Mouse (Mus musculus) layer of hippocampus, adult 2 months (tissue): ENCODE measurements around the gene Ildr2. TPM values are rescaled to one million over a fixed set of nuclear protein-coding genes. Genes with fewer than 3 reads are reported as not detected.

Experiments
- DNase-seq, 2 experiments: peaks; one replicate each; pipeline ENCODE4 v3.0.0; 2022; ENCODE audit warnings: low spot score in 2 of 2
- H3K27ac ChIP-seq: fragments of 200-600 bp; 2 replicates; pipeline ENCODE4 v1.8.1; 2022
- H3K4me3 ChIP-seq: fragments of 200-600 bp; 2 replicates; pipeline ENCODE4 v1.8.1; 2022; ENCODE audit warnings: mild to moderate bottlenecking
- CTCF ChIP-seq: fragments of 200-600 bp; conservative IDR thresholded peaks from 2 replicates; pipeline ENCODE4 v1.8.1; 2022; ENCODE audit warnings: antibody characterized with exemption, mild to moderate bottlenecking, moderate library complexity
- total RNA-seq, 2 experiments: library from RNA; stranded (reverse); gene quantifications; 2 replicates each; pipeline ENCODE4 v1.2.3; 2021

Ildr2 gene
- total RNA-seq, 2 experiments from 2014 or later, result 71.5 to 73.6 TPM

DNA sequence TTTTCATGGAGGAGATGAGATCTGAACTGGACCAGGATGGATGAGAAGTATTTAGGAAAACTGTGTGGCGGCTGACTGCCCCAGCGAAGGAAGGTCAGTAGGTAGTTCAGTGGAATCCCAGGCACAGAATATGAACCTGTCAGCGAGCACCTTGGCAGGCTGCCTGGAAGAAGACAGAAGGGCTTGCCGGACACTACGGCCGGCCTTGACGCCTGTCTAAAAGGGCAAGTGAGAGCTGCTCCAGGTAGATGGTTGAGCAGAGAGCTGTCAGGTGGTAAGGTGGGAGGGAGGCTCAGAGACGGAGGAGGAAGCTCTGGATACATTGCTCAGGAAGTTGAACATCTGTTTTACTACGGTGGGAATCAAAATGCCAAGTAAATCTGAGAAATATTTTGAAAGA lies 42.4 kb downstream of the Ildr2 start:
- H3K27ac ChIP-seq, result peak overlapping the region; percentile 64; the same call in 1 of the 2 replicates
- no peak overlapping the region for H3K4me3 ChIP-seq
- TF ChIP-seq CTCF, result no peak
- DNase-seq, result no peak

DNA sequence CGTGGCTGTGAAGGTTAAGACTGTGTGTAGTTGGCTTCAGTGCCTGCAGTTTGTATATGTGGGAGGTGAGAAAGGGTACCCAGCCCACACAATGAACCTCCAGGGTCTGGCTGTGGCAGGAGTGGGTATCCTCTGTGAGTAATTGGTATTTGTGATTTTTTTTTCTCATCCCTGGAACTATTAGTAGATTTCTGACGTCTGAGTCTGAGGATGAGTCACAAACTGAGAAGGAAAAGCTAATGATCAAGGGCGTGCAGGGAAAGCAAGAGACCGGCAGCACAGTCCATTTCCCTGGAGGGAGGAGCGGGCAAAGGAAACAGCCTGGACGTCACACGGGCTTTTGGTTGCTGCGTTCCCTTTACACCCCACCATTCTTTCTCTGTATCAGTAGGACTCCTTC lies 43.0 kb downstream of the Ildr2 start:
- TF ChIP-seq CTCF, result no peak
- H3K4me3 ChIP-seq, result no peak overlapping the region
- no peak for DNase-seq
- H3K27ac ChIP-seq, result peak overlapping the region; percentile 64; the same call in 1 of the 2 replicates

DNA sequence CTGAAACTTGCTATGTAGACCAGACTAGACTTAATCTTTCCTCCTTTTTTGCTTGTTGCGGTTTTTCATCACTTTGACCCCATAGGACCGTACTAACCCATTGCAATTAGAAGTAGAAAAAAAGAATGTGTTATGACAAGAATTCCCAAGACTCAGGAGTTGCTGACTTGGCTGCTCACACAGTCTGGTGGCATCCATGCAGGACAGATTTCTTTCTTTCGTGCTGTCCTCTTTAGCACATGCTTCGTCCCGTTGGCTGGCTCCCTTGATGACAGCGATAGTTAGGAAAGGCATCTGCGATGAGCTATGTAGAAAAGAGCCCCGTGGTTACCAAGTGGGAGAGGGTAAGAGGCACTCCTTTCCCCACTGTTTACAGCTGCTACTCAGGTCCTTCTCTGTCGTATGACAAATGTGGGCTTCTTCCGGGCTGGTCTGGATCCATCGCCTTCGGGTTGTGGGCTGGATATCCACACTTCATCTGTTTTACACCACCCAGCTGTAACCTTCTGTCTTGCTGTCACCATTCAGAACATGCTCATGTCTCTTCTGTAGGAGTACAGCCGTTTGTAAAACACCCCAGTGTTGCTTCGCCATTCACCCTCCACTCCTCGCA lies 43.7 kb downstream of the Ildr2 start:
- no peak for TF ChIP-seq CTCF
- Histone ChIP-seq H3K27ac (peak overlapping the region; percentile 64), H3K4me3 (no peak overlapping the region)
- DNase-seq, result no peak

DNA sequence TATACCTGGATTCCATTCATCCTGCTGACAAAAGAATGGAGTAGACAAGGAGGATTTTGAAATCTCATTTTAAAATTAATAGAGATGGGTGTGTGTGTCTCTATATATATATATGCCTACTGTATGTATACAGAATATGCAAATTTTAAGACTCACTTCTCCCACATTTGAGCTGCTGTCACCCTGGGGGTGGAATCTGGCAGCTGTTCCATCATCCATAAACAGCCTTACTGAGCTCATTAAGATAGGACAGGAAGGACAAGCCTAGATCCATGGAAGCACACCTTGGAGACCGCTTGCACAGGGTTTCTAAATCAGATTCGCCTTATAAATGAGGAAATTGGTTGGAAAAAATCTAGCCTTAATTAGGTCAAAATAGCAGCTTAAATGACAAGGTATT lies 44.9 kb downstream of the Ildr2 start:
- TF ChIP-seq CTCF, result no peak
- no peak for DNase-seq
- Histone ChIP-seq H3K27ac (peak overlapping the region; percentile 32; the same call in 1 of the 2 replicates), H3K4me3 (no peak overlapping the region)

DNA sequence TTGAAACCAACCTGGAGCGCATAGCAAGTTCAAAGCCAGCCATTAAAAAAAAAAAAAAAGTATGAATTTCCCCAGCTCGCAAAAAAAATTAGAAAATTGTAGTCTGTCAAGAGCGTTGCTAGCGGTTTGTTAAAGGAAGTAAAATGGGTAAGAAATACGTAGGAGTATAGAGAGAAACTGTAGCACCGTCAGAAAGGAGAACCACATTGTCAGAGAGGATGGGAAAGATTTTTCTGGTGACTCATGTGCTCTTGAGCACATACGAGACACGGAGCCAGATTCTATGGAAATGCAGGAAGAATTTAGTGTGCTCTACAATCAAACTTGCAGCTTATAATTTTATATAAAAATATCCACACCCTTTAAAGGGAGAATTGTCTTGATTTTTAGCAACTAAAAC lies 45.9 kb downstream of the Ildr2 start:
- DNase-seq, result no peak
- Histone ChIP-seq H3K27ac (0 out of 2 replicates have a peak overlapping the region, but pooled peaks have one; percentile 0), H3K4me3 (no peak overlapping the region)
- TF ChIP-seq CTCF, result no peak

DNA sequence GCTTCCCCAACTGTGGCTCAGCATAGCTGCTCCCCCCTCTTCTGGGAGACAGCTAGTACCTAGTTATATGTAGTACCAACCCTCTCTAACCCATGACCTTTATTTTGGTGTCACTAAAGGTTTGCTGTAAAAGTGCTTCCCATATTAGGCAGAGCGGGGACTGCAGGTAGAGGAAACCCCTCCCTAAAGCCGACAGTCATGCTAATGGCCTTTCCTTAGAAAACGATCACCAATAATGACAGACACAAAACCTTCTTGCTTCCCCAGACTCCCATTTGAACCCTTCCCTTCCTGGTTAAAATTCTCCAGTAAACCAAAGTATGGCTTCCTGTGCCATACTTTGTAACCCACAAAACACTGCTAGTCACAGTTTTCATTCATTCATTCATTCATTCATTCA lies 46.6 kb downstream of the Ildr2 start:
- no peak for TF ChIP-seq CTCF
- peak overlapping the region; percentile 24; the same call in 1 of the 2 replicates for H3K27ac ChIP-seq
- no peak for DNase-seq
- no peak overlapping the region for H3K4me3 ChIP-seq

DNA sequence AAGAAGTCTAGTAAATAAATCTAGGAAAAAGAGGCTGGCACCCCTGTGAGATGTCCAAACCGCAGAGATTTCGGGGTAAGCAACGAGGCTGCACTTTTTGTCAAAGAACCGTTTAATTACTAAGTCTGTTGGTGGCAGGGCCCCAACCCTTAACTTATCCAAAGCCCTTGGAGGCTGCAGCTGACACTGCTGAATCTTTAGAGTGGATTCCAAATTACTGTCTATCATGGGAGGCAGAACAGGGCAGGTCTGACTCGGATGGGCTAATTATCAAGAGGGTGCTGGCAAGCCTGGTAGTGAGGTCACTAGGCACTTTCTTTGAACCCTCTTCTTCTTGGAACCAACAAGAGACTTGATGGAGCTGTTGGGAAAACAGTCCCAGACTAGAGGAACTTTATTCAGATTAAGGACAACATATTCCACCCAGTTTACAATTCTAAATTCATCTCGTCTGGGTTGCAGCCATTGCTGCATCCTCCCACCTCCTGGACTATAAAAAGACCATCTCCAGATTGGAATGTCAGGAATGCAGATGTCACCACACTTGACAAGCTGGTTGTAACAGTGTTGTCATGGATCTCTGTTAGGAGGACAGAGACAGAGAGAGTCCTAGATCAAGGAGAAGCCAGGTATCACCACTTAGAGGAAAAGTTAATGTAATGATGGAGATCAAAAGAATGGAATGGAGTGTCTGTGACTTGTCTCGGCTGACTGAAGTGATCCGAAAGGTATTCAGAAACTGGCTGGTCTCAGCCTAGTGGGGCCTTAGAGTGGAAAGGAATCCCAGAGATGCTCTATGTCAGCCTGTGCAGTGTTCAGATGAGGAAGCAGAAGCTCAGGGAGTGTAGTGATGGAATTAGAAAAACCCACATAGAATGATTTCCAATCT lies 50.7 kb downstream of the Ildr2 start:
- Histone ChIP-seq H3K4me3 (no peak overlapping the region), H3K27ac (peak overlapping the region; percentile 77)
- DNase-seq, result peak; percentile 34 to 56
- no peak for TF ChIP-seq CTCF

DNA sequence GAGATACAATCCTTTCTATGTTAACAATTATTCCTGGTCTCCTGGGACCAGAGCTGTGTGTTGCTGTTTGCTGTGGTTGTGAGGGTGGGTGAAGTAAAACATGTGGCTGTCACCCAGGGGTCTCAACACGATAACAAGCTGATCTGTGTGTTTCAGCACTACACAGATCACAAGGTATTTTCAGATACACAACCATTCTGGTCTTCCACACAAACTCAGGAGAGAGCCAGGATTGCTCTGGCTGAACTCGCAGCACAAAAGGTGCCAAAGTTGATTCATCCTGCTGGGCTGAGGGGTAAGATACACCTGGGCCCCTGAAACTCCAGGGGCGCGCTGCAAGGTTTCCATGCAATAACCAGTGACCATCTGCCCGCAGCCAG lies 54.5 kb downstream of the Ildr2 start:
- no peak for TF ChIP-seq CTCF
- Histone ChIP-seq H3K27ac (peak overlapping the region; percentile 82), H3K4me3 (peak overlapping the region; percentile 54)
- DNase-seq, result no peak

DNA sequence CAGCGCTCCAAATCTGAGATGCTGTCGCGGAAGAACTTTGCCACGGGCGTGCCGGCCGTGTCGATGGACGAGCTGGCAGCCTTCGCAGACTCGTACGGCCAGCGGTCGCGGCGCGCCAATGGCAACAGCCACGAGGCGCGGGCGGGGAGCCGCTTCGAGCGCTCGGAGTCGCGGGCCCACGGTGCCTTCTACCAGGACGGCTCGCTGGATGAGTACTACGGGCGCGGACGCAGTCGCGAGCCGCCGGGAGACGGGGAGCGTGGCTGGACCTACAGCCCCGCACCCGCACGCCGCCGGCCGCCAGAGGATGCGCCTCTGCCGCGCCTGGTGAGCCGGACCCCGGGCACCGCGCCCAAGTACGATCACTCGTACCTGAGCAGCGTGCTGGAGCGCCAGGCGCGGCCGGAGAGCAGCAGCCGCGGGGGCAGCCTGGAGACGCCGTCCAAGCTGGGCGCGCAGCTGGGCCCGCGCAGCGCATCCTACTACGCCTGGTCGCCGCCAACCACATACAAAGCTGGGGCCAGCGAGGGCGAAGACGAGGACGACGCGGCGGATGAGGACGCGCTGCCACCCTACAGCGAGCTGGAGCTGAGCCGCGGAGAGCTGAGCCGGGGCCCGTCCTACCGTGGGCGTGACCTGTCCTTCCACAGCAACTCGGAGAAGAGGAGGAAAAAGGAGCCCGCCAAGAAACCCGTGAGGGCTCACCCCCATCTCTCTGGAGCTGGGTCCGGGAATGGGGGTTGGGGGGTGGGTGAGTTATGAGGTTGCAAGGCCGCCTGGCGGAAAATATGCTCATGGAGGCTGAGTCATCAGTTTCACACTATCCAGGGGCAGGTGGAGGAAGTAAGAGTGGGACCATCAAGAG lies 55.1 kb downstream of the Ildr2 start:
- no peak for TF ChIP-seq CTCF
- Histone ChIP-seq H3K4me3 (peak overlapping the region; percentile 54), H3K27ac (peak overlapping the region; percentile 82)
- DNase-seq, result peak in 1 of 2 experiments; percentile 32

DNA sequence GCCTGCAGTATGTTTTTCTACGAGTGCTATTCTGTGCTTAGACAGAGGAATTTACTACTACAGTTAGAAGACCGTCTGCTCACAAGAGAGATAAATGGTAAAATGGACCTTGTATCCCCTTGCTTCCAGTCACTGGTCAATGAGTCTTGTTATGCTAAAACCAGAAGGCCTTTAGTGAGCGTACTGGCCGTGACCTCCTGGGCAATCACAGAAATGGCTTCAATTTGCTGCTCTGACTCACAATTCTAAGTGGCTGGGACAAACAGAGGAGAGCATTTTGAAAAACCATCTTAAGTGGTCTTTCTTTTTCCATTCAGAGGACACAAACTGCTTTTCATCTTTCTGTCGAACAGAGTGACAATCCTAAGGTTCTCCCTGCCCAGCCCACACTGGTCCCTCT lies 57.2 kb downstream of the Ildr2 start:
- Histone ChIP-seq H3K4me3 (no peak overlapping the region), H3K27ac (no peak overlapping the region)
- no peak for TF ChIP-seq CTCF
- DNase-seq, result no peak

DNA sequence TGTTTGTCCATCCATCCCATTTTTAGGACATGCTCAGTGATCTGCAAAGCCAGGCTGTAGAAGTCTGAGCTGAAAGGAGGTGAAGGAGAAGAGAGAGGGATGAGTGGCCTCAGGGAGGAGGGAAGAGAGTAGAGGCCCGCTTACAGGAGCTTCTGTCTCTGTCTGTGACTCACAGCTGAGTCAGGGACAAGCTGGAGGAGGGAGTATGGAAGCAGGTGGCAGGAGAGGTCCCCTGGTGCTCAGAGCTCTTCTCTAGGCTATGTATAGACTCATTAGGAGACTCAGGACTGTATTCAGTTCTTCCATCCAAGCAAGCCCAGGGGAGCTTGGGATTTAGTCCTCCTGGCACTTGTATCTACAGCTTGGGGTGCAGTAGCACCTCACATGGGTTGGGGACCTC lies 59.7 kb downstream of the Ildr2 start:
- Histone ChIP-seq H3K4me3 (no peak overlapping the region), H3K27ac (peak overlapping the region; percentile 39; the same call in 1 of the 2 replicates)
- no peak for TF ChIP-seq CTCF
- peak in 1 of 2 experiments; percentile 57 for DNase-seq

DNA sequence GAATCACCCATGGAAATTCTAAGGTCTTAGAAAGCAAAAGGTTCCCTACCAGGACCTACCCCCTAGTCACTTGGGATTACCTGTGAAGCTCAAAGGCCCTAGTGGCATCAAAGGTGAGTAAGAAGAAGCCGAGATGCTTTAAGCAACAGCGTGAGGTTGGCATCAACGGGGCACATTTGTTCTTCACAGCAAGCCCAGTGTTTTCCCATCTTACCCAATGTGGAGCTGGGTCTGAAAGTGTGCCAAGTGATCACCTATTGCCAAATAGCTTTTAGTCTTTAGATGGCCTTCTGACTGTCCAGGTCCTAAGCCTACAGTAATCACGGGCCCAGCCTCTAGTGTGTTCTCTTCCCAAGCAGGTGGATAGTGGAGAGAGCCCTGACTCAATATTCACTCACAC lies 61.8 kb downstream of the Ildr2 start:
- Histone ChIP-seq H3K4me3 (no peak overlapping the region), H3K27ac (no peak overlapping the region)
- no peak for TF ChIP-seq CTCF
- no peak for DNase-seq
